13 mouse cellular contexts compared by ENCODE assay signal in genomic region chr1:39918517-39919115, GRCm38 (mm10). TPM values are rescaled to one million over a fixed set of nuclear protein-coding genes. Genes with fewer than 3 reads are reported as not detected.
DNase-seq lines count a peak whose midpoint lies in the region; ATAC-seq and TF ChIP-seq lines count a peak whose summit lies in the region.
"Had no signal": no experiment of that assay in that cellular context is flagged by ENCODE, and none has a peak within 500 bp of the region (broad histone marks: within the 10 kb centered on the region; RNA-seq: fewer than 3 reads in every experiment).

No protein-coding gene starts in this region.

- peaks cover 23% of the 10 kb centered on the region for H3K4me1 ChIP-seq in hindbrain, embryonic 16.5 days (ENCODE audit: control insufficient read depth, insufficient read depth, low read depth, low read length)
- peaks cover 39% of the 10 kb centered on the region for H3K4me1 ChIP-seq in hindbrain, embryonic 14.5 days (replicated peaks; ENCODE audit: control insufficient read depth, insufficient read depth, low read length)
- H3K4me1 ChIP-seq in stomach, postnatal 0 days (replicated peaks; ENCODE audit: control insufficient read depth, insufficient read depth): peaks cover 8% of the 10 kb centered on the region

- H3K4me2 ChIP-seq in hindbrain, embryonic 16.5 days (ENCODE audit: low read length): no peak overlapping the region
- no peak overlapping the region for H3K4me2 ChIP-seq in hindbrain, embryonic 14.5 days (replicated peaks)
- no peak overlapping the region for H3K4me2 ChIP-seq in stomach, postnatal 0 days (replicated peaks; ENCODE audit: low read depth)
- H3K4me2 ChIP-seq: forebrain, embryonic 15.5 days; liver, embryonic 15.5 days had no signal

- no peak for DNase-seq in hindbrain, embryonic 14.5 days (ENCODE audit: low spot score)
- peak; percentile 64 for DNase-seq in thymus, postnatal 0 days (ENCODE audit: low spot score)
- no peak for DNase-seq in thymus, postnatal 14 days
- DNase-seq in stomach, postnatal 0 days (ENCODE audit: low spot score): no peak
- no peak for DNase-seq in left cerebral cortex, adult 8-10 months (ENCODE audit: low spot score in 2 of 2)
- no peak for DNase-seq in adrenal gland, postnatal 36 days
- DNase-seq: cerebellum, adult 9-10 months; kidney, adult 11 months had no signal

- no peak overlapping the region for H3K4me3 ChIP-seq in hindbrain, embryonic 16.5 days (ENCODE audit: low read length)
- no peak overlapping the region for H3K4me3 ChIP-seq in hindbrain, embryonic 14.5 days (replicated peaks; ENCODE audit: low read length)
- no peak overlapping the region for H3K4me3 ChIP-seq in stomach, postnatal 0 days (ENCODE audit: low read depth, low read length)
- H3K4me3 ChIP-seq: forebrain, embryonic 15.5 days; liver, embryonic 15.5 days; midbrain, embryonic 10.5 days had no signal

- H3K27ac ChIP-seq in hindbrain, embryonic 16.5 days (ENCODE audit: low read depth, low read length): no peak overlapping the region
- H3K27ac ChIP-seq in hindbrain, embryonic 14.5 days: no peak overlapping the region
- peak overlapping the region; percentile 40 for H3K27ac ChIP-seq in stomach, postnatal 0 days (replicated peaks)
- H3K27ac ChIP-seq: forebrain, embryonic 15.5 days; liver, embryonic 15.5 days; midbrain, embryonic 10.5 days had no signal

- no peak for TF ChIP-seq CTCF in stomach, postnatal 0 days (IDR thresholded peaks at IDR 0.05; ENCODE audit: low read depth)

- TF ChIP-seq EP300 in stomach, postnatal 0 days (optimal IDR thresholded peaks at IDR 0.05): no peak

- no peaks in the 10 kb centered on the region for H3K9me3 ChIP-seq in hindbrain, embryonic 16.5 days (ENCODE audit: control insufficient read depth, low read length)
- no peaks in the 10 kb centered on the region for H3K9me3 ChIP-seq in hindbrain, embryonic 14.5 days (ENCODE audit: control insufficient read depth, low read length)
- H3K9me3 ChIP-seq in stomach, postnatal 0 days (ENCODE audit: control insufficient read depth, low read length): no peaks in the 10 kb centered on the region
- H3K9me3 ChIP-seq: forebrain, embryonic 15.5 days; liver, embryonic 15.5 days had no signal

- ATAC-seq in hindbrain, embryonic 16.5 days: peak; percentile 7; the same call in 1 of the 2 replicates
- no peak for ATAC-seq in hindbrain, embryonic 14.5 days (ENCODE audit: low FRiP score)
- ATAC-seq in inflammation-experienced regulatory T-cells, adult 6 months: peak; percentile 23
- no peak for ATAC-seq in stomach, postnatal 0 days (ENCODE audit: low FRiP score, low TSS enrichment)
- ATAC-seq: forebrain, embryonic 15.5 days had no signal

- 78% methylated on average over 7 of the region's 7 CpGs for WGBS in hindbrain, embryonic 16.5 days
- WGBS in hindbrain, embryonic 14.5 days: 78% methylated on average over 7 of the region's 7 CpGs
- WGBS in stomach, postnatal 0 days: 59% methylated on average over 7 of the region's 7 CpGs

- no peak overlapping the region for H3K9ac ChIP-seq in hindbrain, embryonic 16.5 days (ENCODE audit: low read depth, low read length)
- H3K9ac ChIP-seq in hindbrain, embryonic 14.5 days: no peak overlapping the region
- H3K9ac ChIP-seq in stomach, postnatal 0 days (ENCODE audit: low read length): no peak overlapping the region
- H3K9ac ChIP-seq: forebrain, embryonic 15.5 days; liver, embryonic 15.5 days had no signal

- H3K27me3 ChIP-seq in hindbrain, embryonic 16.5 days (replicated peaks; ENCODE audit: control insufficient read depth, insufficient read depth, low read length): no peaks in the 10 kb centered on the region
- H3K27me3 ChIP-seq in hindbrain, embryonic 14.5 days (ENCODE audit: control insufficient read depth, insufficient read depth, low read length): no peaks in the 10 kb centered on the region
- no peaks in the 10 kb centered on the region for H3K27me3 ChIP-seq in stomach, postnatal 0 days (ENCODE audit: control insufficient read depth, insufficient read depth, low read length)
- H3K27me3 ChIP-seq: forebrain, embryonic 15.5 days; liver, embryonic 15.5 days had no signal

- H3K36me3 ChIP-seq in hindbrain, embryonic 16.5 days (ENCODE audit: control insufficient read depth, insufficient read depth, low read length): peaks cover 3% of the 10 kb centered on the region; the same call in 1 of the 2 replicates
- peaks cover 7% of the 10 kb centered on the region; the same call in 1 of the 2 replicates for H3K36me3 ChIP-seq in hindbrain, embryonic 14.5 days (replicated peaks; ENCODE audit: control insufficient read depth, insufficient read depth)
- no peaks in the 10 kb centered on the region; the same call in 1 of the 2 replicates for H3K36me3 ChIP-seq in stomach, postnatal 0 days (ENCODE audit: control insufficient read depth, insufficient read depth, low read length)

RNA-seq across cellular contexts. Expression of gene Map4k4, which starts 17.9 kb away (rescaled TPM):
- 21.7 and 22.1 TPM in 2 replicates for polyA plus RNA-seq in hindbrain, embryonic 16.5 days (2015; fragmentation: Nextera tagmentation; extraction: Ambion mirVana)
- polyA plus RNA-seq in hindbrain, embryonic 14.5 days (2014; fragmentation: Nextera tagmentation; extraction: Ambion mirVana): 46.5 and 51.2 TPM in 2 replicates
- polyA plus RNA-seq in thymus, postnatal 0 days (2015; fragmentation: Nextera tagmentation; extraction: Ambion mirVana): 19.7 and 32.0 TPM in 2 replicates
- 10 to 100 TPM; 16.0 to 44.7 (median 36.6) TPM for polyA plus RNA-seq in inflammation-experienced regulatory T-cells, adult 6 months (2017; shearing (Covaris generic))
- 8.5 and 10.1 TPM in 2 replicates for polyA plus RNA-seq in stomach, postnatal 0 days (2015; fragmentation: Nextera tagmentation; extraction: Ambion mirVana)
- 100 to 1,000 TPM; 101 to 109 (median 108) TPM for total RNA-seq in left cerebral cortex, adult 8-10 months (2022)
- total RNA-seq in adrenal gland, postnatal 36 days (2021): 100 to 1,000 TPM in 1 of 2 experiments, 10 to 100 TPM in 1; 93.6 to 114 TPM

Comparison
In these comparisons a context has a peak if more than half of its experiments do, and no peak if none do; other contexts are left out.
1. ATAC-seq: peak in hindbrain, embryonic 16.5 days (single experiment) and inflammation-experienced regulatory T-cells, adult 6 months (single experiment); none in hindbrain, embryonic 14.5 days (single experiment) and stomach, postnatal 0 days (single experiment).